Mouse (Mus musculus) kidney, postnatal 0 days (tissue): ENCODE data around the gene Hexim1. TPM values are rescaled to one million over a fixed set of nuclear protein-coding genes. Genes with fewer than 3 reads are reported as not detected.

Source experiments
- ATAC-seq: fragments of 200-750 bp; cut with Nextera tagmentation; replicated peaks from 2 replicates; pipeline ENCODE4 v1.8.0; 2017; ENCODE audit warnings: low read depth, moderate number of reproducible peaks, moderate TSS enrichment, moderate library complexity; ENCODE audit not compliant: low FRiP score
- DNase-seq: peaks from one replicate; pipeline ENCODE4 v3.0.0-alpha.2; 2016; ENCODE audit warnings: low spot score
- H3K27ac ChIP-seq: fragments of 300-500 bp; sonication (generic); 2 replicates; pipeline ENCODE4 v1.5.1; 2014; ENCODE audit warnings: mild to moderate bottlenecking
- H3K27me3 ChIP-seq: fragments of 300-500 bp; sonication (generic); 2 replicates; pipeline ENCODE4 v1.6.1; 2014; ENCODE audit warnings: low read length, mixed read lengths; ENCODE audit not compliant: insufficient read depth
- H3K36me3 ChIP-seq: fragments of 300-500 bp; sonication (generic); 2 replicates; pipeline ENCODE4 v1.6.1; 2014; ENCODE audit warnings: low read length, mixed read lengths; ENCODE audit not compliant: insufficient read depth
- H3K4me1 ChIP-seq: fragments of 300-500 bp; sonication (generic); replicated peaks from 2 replicates; pipeline ENCODE4 v1.6.1; 2014; ENCODE audit warnings: antibody characterized with exemption, low read length, mixed read lengths; ENCODE audit not compliant: insufficient read depth
- H3K4me2 ChIP-seq: fragments of 300-500 bp; sonication (generic); 2 replicates; pipeline ENCODE4 v1.6.1; 2014; ENCODE audit warnings: mild to moderate bottlenecking, low read length, moderate library complexity, mixed read lengths
- H3K4me3 ChIP-seq: fragments of 300-500 bp; sonication (generic); replicated peaks from 2 replicates; pipeline ENCODE4 v1.5.1; 2014; ENCODE audit warnings: low read depth, low read length
- H3K9ac ChIP-seq: fragments of 300-500 bp; sonication (generic); 2 replicates; pipeline ENCODE4 v1.6.1; 2014; ENCODE audit warnings: low read depth, low read length
- H3K9me3 ChIP-seq: fragments of 300-500 bp; sonication (generic); replicated peaks from 2 replicates; pipeline ENCODE4 v1.6.1; 2016; ENCODE audit warnings: low read length, inconsistent platforms, mixed read lengths
- CTCF ChIP-seq: IDR thresholded peaks from 2 replicates; pipeline ENCODE4 v1.5.1; 2016; ENCODE audit warnings: antibody characterized with exemption, low read depth, mild to moderate bottlenecking, moderate library complexity
- WGBS: fragments of 180-500 bp; shearing (Covaris S2); extraction: QIAGEN DNeasy Blood & Tissue Kit; methylation state at CpG from one replicate; pipeline ENCODE4 v1.1.7; 2014; 5-methylcytosine and 5-hydroxymethylcytosine counted together
- polyA plus RNA-seq: library from polyadenylated mRNA; unstranded; fragments of >200 nt; fragmentation: Nextera tagmentation; extraction: Ambion mirVana; gene quantifications from 2 replicates; pipeline ENCODE4 v1.2.1, GENCODE M21; 2015

Hexim1 gene
- polyA plus RNA-seq, 1 experiment from 2014 or later = 6.8 TPM

DNA sequence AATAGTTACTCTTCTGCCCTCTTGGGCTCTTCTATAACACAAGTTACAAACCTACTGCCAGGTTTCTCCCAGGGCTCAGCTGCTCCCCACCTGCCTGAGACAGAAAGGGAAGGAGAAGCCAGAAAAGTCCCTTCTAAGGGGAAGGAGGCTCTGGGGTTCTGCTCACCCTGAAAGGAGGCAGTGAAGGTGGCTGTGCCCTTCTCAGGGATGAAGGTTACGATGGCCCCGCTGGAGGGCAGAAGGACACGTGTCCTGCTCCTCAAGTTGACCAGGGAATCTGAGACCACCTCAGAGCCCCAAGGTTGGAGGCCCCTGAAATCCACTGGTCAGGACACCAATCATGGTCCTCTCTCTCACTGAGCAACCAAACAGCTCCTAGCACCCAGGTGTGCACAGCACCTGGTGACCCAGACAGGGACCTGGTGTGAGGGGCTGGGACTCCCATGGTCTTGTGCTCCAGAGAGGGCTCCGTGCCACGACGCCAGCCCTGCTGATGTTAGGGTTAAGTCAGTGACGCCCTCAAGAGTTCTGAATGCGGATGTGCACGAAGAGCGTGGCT is 45.6 kb upstream of the Hexim1 start:
- H3K9me3 ChIP-seq = no peaks in the 10 kb centered on the region
- H3K27me3 ChIP-seq = no peaks in the 10 kb centered on the region
- ATAC-seq (no peak), DNase-seq (no peak)
- no peak overlapping the region for H3K27ac ChIP-seq
- TF ChIP-seq CTCF = no peak
- H3K9ac ChIP-seq = no peak overlapping the region
- no peak overlapping the region for H3K4me2 ChIP-seq
- no peak overlapping the region for H3K4me3 ChIP-seq
- peaks cover 51% of the 10 kb centered on the region for H3K36me3 ChIP-seq
- no peaks in the 10 kb centered on the region for H3K4me1 ChIP-seq
- WGBS = 89% methylated on average over 10 of the region's 10 CpGs

DNA sequence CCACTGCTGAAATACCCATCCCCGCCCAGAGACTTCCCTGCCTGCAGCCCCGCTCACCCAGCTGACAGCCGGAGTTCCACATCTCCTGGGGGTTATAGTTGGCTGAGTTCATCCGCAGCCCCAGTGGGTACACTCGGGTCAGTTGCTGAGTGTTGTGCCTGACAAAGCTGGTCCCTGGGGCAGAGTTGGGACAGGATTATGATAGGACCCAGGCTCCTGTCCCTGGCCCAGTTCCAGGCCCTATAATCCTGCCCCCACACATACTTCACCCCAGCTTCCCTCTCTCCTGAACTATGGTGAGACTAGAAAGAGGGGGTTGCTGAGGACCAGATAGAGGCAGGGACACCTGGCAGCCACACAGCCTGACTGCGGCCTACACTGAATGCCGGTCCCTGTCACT is 42.4 kb upstream of the Hexim1 start:
- Histone ChIP-seq H3K4me2 (no peak overlapping the region), H3K4me1 (no peaks in the 10 kb centered on the region), H3K4me3 (no peak overlapping the region), H3K36me3 (peaks cover 19% of the 10 kb centered on the region), H3K9me3 (no peaks in the 10 kb centered on the region), H3K27ac (no peak overlapping the region), H3K9ac (no peak overlapping the region), H3K27me3 (no peaks in the 10 kb centered on the region)
- ATAC-seq (no peak), DNase-seq (no peak)
- 82% methylated on average over 7 of the region's 7 CpGs for WGBS
- no peak for TF ChIP-seq CTCF

DNA sequence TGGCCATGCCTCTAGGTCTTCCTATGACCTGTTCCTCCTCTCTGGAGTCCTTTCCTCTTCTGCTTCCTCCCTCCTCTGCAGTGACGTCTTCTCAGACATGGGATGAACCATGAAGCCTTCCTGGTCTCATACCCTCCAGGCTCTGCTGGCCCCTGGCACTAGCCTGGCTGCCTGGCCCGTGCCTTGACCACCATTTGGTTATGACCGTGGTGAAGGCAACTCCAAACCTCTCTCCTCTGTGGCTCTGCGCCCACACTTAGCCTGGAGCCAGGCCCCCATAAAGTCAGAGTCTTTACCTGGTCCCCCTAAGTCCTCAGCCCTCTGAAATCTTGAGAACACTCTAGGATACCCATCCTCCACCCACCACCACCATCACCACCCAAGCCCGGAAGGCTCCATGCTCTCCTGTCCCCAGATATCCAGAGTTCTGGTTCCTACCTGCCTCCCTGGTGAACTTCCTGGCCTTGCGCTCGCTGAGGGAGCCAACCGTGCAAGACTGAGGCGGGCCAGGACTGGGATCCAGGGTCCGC is 41.8 kb upstream of the Hexim1 start:
- no peak overlapping the region for H3K9ac ChIP-seq
- H3K4me1 ChIP-seq = no peaks in the 10 kb centered on the region
- 68% methylated on average over 10 of the region's 10 CpGs for WGBS
- no peak overlapping the region for H3K27ac ChIP-seq
- H3K4me3 ChIP-seq = no peak overlapping the region
- ATAC-seq (no peak), DNase-seq (no peak)
- no peaks in the 10 kb centered on the region for H3K27me3 ChIP-seq
- TF ChIP-seq CTCF = no peak
- no peaks in the 10 kb centered on the region for H3K9me3 ChIP-seq
- no peak overlapping the region for H3K4me2 ChIP-seq
- peaks cover 14% of the 10 kb centered on the region for H3K36me3 ChIP-seq

DNA sequence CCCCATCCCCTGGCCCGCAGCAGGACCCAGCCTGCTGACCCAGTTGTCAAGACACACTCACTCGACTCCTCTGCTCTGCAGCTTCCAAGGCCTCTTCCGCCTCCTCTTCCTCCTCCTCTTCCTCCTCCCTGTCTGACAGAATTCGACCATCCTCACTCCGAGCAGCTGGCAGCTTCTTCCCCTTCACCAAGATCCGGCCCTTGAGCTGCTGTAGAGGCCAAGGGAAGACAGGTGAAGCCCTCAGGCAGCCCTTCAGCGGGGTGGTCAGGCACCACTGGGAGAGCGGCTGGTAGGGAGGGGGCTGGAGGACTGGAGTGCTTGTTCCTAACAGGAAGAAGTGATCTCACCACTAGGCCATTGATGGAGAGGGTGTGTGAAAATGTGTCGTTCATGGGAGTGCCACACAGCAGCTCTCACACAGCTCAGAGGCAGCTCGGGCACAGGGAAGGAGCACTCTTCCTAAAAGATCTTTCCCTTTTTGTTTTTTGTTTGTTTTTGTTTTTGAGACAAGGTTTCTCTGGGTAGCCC is 41.2 kb upstream of the Hexim1 start:
- H3K9me3 ChIP-seq = no peaks in the 10 kb centered on the region
- DNase-seq (no peak), ATAC-seq (0 out of 2 replicates have a peak, but pooled peaks have one; percentile 25)
- H3K36me3 ChIP-seq = peaks cover 10% of the 10 kb centered on the region
- H3K27ac ChIP-seq = no peak overlapping the region
- no peak overlapping the region for H3K4me2 ChIP-seq
- WGBS = 23% methylated on average over 10 of the region's 10 CpGs
- H3K27me3 ChIP-seq = no peaks in the 10 kb centered on the region
- H3K9ac ChIP-seq = 0 out of 2 replicates have a peak overlapping the region, but pooled peaks have one; percentile 23
- no peaks in the 10 kb centered on the region for H3K4me1 ChIP-seq
- H3K4me3 ChIP-seq = no peak overlapping the region
- no peak for TF ChIP-seq CTCF

- H3K4me1 ChIP-seq = peaks cover 5% of the 10 kb centered on the region; the same call in 1 of the 2 replicates
- H3K27me3 ChIP-seq = no peaks in the 10 kb centered on the region
- no peak overlapping the region for H3K4me3 ChIP-seq
- H3K4me2 ChIP-seq = no peak overlapping the region
- no peaks in the 10 kb centered on the region for H3K36me3 ChIP-seq
- no peak for TF ChIP-seq CTCF
- H3K9me3 ChIP-seq = no peaks in the 10 kb centered on the region
- no peak for DNase-seq
- no peak overlapping the region for H3K9ac ChIP-seq
- H3K27ac ChIP-seq = no peak overlapping the region
- 90% methylated on average over 7 of the region's 7 CpGs for WGBS
- no peak for ATAC-seq
These were observed 40.0 kb upstream of the Hexim1 start for GRCm38 (mm10) chr11:103076010-103076409.

GRCm38 (mm10) chr11:103076581-103076980 is 39.5 kb upstream of the Hexim1 start:
- whole genome bisulfite sequencing = 55% methylated on average over 8 of the region's 8 CpGs
- DNase-seq = no peak

GRCm38 (mm10) chr11:103078131-103078530 is 37.9 kb upstream of the Hexim1 start:
- Histone ChIP-seq H3K4me1 (peaks cover 5% of the 10 kb centered on the region; the same call in 1 of the 2 replicates), H3K4me2 (no peak overlapping the region), H3K36me3 (no peaks in the 10 kb centered on the region), H3K27me3 (no peaks in the 10 kb centered on the region), H3K27ac (no peak overlapping the region), H3K9ac (no peak overlapping the region), H3K9me3 (no peaks in the 10 kb centered on the region), H3K4me3 (no peak overlapping the region)
- DNase-seq (no peak), ATAC-seq (no peak)
- 91% methylated on average over 11 of the region's 11 CpGs for WGBS
- TF ChIP-seq CTCF = no peak

More at GRCm38 (mm10) chr11:103076581-103076980, 39.5 kb upstream of the Hexim1 start:
- TF ChIP-seq CTCF = no peak
- no peaks in the 10 kb centered on the region for H3K36me3 ChIP-seq
- no peak overlapping the region for H3K4me3 ChIP-seq
- H3K4me1 ChIP-seq = peaks cover 5% of the 10 kb centered on the region; the same call in 1 of the 2 replicates
- ATAC-seq = no peak
- H3K9me3 ChIP-seq = no peaks in the 10 kb centered on the region
- no peak overlapping the region for H3K4me2 ChIP-seq
- no peaks in the 10 kb centered on the region for H3K27me3 ChIP-seq
- H3K9ac ChIP-seq = no peak overlapping the region
- H3K27ac ChIP-seq = no peak overlapping the region
